Mouse (Mus musculus) liver, adult 2 months (tissue): Measurements from ENCODE around the gene Slco2a1.

Experiments used
- CTCF ChIP-seq: fragments of 200-500 bp; IDR thresholded peaks from 2 replicates; pipeline ENCODE4 v1.5.1; 2011; ENCODE audit warnings: low read depth, low read length, control low read depth
- POLR2A ChIP-seq: fragments of 200-500 bp; IDR thresholded peaks from 2 replicates; pipeline ENCODE4 v1.6.1; 2011; ENCODE audit warnings: low read length, control low read depth; ENCODE audit not compliant: insufficient read depth; ENCODE audit errors: extremely low read depth

DNA sequence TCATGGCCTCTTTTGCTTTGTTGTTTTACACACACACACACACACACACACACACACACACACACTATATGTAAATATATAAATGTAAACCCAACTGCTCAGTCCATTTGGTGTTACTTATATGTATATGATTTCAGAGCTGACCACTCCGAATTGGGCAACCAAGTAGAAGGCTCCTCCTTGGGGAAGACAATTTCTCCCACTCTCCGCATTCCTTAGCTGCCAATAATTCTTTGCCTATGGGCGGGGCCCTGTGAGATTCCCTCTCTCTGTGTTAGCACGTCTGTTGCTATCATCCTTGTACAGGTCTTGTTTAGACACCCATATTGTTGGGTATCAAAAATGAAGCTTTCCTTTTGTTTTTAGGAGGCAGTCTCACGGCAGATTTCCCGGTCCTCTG is 15.8 kb downstream of the Slco2a1 start:
- no peak for TF ChIP-seq CTCF
- TF ChIP-seq POLR2A = no peak
